Mouse (Mus musculus) brain, embryonic 14.5 days (tissue): Measurements from ENCODE around the gene Mapkapk3.

Experiments used
- CTCF ChIP-seq: fragments of 200-500 bp; IDR thresholded peaks from 2 replicates; pipeline ENCODE4 v1.5.1; 2012; ENCODE audit warnings: inconsistent platforms, mild to moderate bottlenecking, moderate library complexity, borderline replicate concordance; ENCODE audit not compliant: insufficient read depth, insufficient read length; ENCODE audit errors: extremely low read depth
- POLR2A ChIP-seq: fragments of 200-500 bp; IDR thresholded peaks from 2 replicates; pipeline ENCODE4 v1.6.1; 2012; ENCODE audit warnings: mild to moderate bottlenecking, inconsistent platforms, borderline replicate concordance; ENCODE audit not compliant: poor library complexity, insufficient read depth, insufficient read length, severe bottlenecking; ENCODE audit errors: extremely low read depth

DNA sequence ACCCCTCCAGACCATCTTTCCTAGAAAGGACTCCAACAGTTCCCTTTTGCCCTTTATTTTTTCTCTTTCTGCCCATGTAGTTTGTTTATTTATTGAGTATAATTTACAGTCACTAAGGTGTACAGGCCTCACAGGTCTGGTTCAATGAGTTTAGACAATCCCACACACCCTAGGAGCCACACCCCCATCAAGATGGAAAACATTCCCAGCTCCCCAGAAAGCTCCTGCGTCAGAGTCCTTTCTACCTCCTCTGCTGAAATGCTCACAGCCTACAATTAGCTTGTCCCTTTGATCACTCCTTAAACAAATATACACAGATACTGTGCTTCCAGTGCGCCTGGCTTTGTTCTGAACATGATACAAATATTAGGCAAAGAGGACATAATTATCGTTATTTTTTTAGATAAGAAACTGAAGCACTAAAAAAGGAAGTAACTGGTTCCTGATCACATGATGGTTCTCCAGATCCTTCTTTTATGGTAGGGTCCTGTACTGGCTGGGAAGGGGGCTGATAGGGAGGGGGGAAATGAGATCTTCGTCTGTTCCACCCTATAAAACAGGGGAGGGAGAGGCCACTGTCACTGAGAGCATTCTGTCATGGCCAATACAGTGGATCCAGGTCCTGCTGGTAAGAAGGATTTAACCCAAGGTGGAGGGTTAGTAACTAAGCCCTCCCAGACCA, 21.8 kb downstream of the Mapkapk3 start:
- TF ChIP-seq POLR2A = no peak
- TF ChIP-seq CTCF = no peak
